Comparison of ENCODE assay signal across 20 mouse cellular contexts in genomic region chr2:66063291-66063690, GRCm38 (mm10).
DNase-seq lines count a peak whose midpoint lies in the region; ATAC-seq and TF ChIP-seq lines count a peak whose summit lies in the region.
"Had no signal": no experiment of that assay in that cellular context is flagged by ENCODE, and none has a peak within 500 bp of the region (broad histone marks: within the 10 kb centered on the region; RNA-seq: fewer than 3 reads in every experiment).

No protein-coding gene starts in this region.

- H3K9me3 ChIP-seq in embryonic facial prominence, embryonic 14.5 days (ENCODE audit: control insufficient read depth, low read length) = no peaks in the 10 kb centered on the region
- no peaks in the 10 kb centered on the region for H3K9me3 ChIP-seq in embryonic facial prominence, embryonic 10.5 days
- no peaks in the 10 kb centered on the region for H3K9me3 ChIP-seq in midbrain, embryonic 15.5 days
- H3K9me3 ChIP-seq: forebrain, embryonic 10.5 days; heart, embryonic 12.5 days; hindbrain, embryonic 10.5 days; intestine, embryonic 15.5 days had no signal

- TF ChIP-seq CTCF in cortical plate, adult 2 months (IDR thresholded peaks at IDR 0.05; ENCODE audit: extremely low read depth, insufficient read depth, low read length) = no peak

- no peaks in the 10 kb centered on the region for H3K4me1 ChIP-seq in embryonic facial prominence, embryonic 14.5 days (ENCODE audit: control insufficient read depth, insufficient read depth, low read length)
- H3K4me1 ChIP-seq in embryonic facial prominence, embryonic 10.5 days = no peaks in the 10 kb centered on the region
- peaks cover 3% of the 10 kb centered on the region; the same call in 1 of the 2 replicates for H3K4me1 ChIP-seq in cortical plate, adult 2 months (ENCODE audit: control insufficient read depth, insufficient read depth, low read length)
- H3K4me1 ChIP-seq in midbrain, embryonic 15.5 days = no peaks in the 10 kb centered on the region
- H3K4me1 ChIP-seq: forebrain, embryonic 10.5 days; hindbrain, embryonic 10.5 days; intestine, embryonic 15.5 days had no signal

- TF ChIP-seq POLR2A in cortical plate, adult 2 months (IDR thresholded peaks at IDR 0.05; ENCODE audit: extremely low read depth, insufficient read depth, low read length) = no peak
- no peak for TF ChIP-seq POLR2A in myocyte (IDR thresholded peaks at IDR 0.05; ENCODE audit: insufficient read length, low read depth)

- WGBS in embryonic facial prominence, embryonic 14.5 days = 70% methylated on average over 10 of the region's 10 CpGs
- WGBS in embryonic facial prominence, embryonic 10.5 days = 90% methylated on average over 10 of the region's 10 CpGs
- 91% methylated on average over 10 of the region's 10 CpGs for WGBS in midbrain, embryonic 15.5 days

- H3K27ac ChIP-seq in embryonic facial prominence, embryonic 14.5 days (replicated peaks; ENCODE audit: low read depth, low read length) = no peak overlapping the region
- H3K27ac ChIP-seq in embryonic facial prominence, embryonic 10.5 days (replicated peaks) = no peak overlapping the region
- H3K27ac ChIP-seq in cortical plate, adult 2 months (ENCODE audit: insufficient read depth, low read length) = peak overlapping the region; percentile 77
- H3K27ac ChIP-seq in midbrain, embryonic 15.5 days = no peak overlapping the region
- H3K27ac ChIP-seq: forebrain, embryonic 10.5 days; heart, adult 2 months; hindbrain, embryonic 10.5 days; hindbrain, embryonic 14.5 days; intestine, embryonic 15.5 days had no signal

- no peak overlapping the region for H3K9ac ChIP-seq in embryonic facial prominence, embryonic 14.5 days (ENCODE audit: low read depth, low read length)
- H3K9ac ChIP-seq in midbrain, embryonic 15.5 days = no peak overlapping the region
- H3K9ac ChIP-seq: heart, embryonic 12.5 days; hindbrain, embryonic 14.5 days; intestine, embryonic 15.5 days had no signal

- no peak overlapping the region for H3K4me2 ChIP-seq in embryonic facial prominence, embryonic 14.5 days (ENCODE audit: low read depth, low read length)
- H3K4me2 ChIP-seq in myocyte (ENCODE audit: low read depth) = peak overlapping the region; percentile 21
- no peak overlapping the region for H3K4me2 ChIP-seq in midbrain, embryonic 15.5 days
- H3K4me2 ChIP-seq: heart, embryonic 12.5 days; hindbrain, embryonic 14.5 days; intestine, embryonic 15.5 days had no signal

- ATAC-seq in embryonic facial prominence, embryonic 14.5 days (ENCODE audit: low read depth) = peak; percentile 33; the same call in 1 of the 2 replicates
- no peak for ATAC-seq in midbrain, embryonic 15.5 days (replicated peaks)
- ATAC-seq: forebrain, embryonic 14.5 days; intestine, embryonic 15.5 days had no signal

- H3ac ChIP-seq in myocyte (ENCODE audit: control insufficient read depth, insufficient read length) = no peak overlapping the region

- peak; percentile 30 for DNase-seq in embryonic facial prominence, embryonic 14.5 days (ENCODE audit: low spot score)
- DNase-seq in embryonic facial prominence, embryonic 10.5 days (ENCODE audit: low spot score) = no peak
- DNase-seq in 3134 (ENCODE audit: extremely low read depth, insufficient read length, low spot score) = peak; percentile 4
- no peak for DNase-seq in retina, embryonic 14.5 days (ENCODE audit: low spot score)
- DNase-seq: adrenal gland, postnatal 14 days; cerebellum, adult 18-20 months; cerebellum, adult 9-11 months; cerebellum, postnatal 36 days; gastrocnemius, postnatal 10 days; heart, adult 2 months; kidney, adult 18-20 months had no signal

- H3K79me2 ChIP-seq in myocyte (ENCODE audit: control insufficient read depth, insufficient read depth) = no peaks in the 10 kb centered on the region

- no peak overlapping the region for H3K4me3 ChIP-seq in embryonic facial prominence, embryonic 14.5 days (ENCODE audit: low read depth, low read length)
- H3K4me3 ChIP-seq in embryonic facial prominence, embryonic 10.5 days = no peak overlapping the region
- H3K4me3 ChIP-seq in cortical plate, adult 2 months (ENCODE audit: insufficient read depth, low read length) = no peak overlapping the region
- H3K4me3 ChIP-seq in myocyte = no peak overlapping the region
- H3K4me3 ChIP-seq in midbrain, embryonic 15.5 days = no peak overlapping the region
- H3K4me3 ChIP-seq: forebrain, embryonic 10.5 days; heart, adult 2 months; heart, embryonic 12.5 days; hindbrain, embryonic 10.5 days; intestine, embryonic 15.5 days had no signal

- H3K36me3 ChIP-seq in embryonic facial prominence, embryonic 14.5 days (ENCODE audit: control insufficient read depth, insufficient read depth, low read length) = no peaks in the 10 kb centered on the region
- H3K36me3 ChIP-seq in embryonic facial prominence, embryonic 10.5 days (replicated peaks) = no peaks in the 10 kb centered on the region
- no peaks in the 10 kb centered on the region for H3K36me3 ChIP-seq in myocyte (ENCODE audit: control insufficient read depth, insufficient read depth)
- no peaks in the 10 kb centered on the region for H3K36me3 ChIP-seq in midbrain, embryonic 15.5 days (replicated peaks)
- H3K36me3 ChIP-seq: forebrain, embryonic 10.5 days; heart, embryonic 12.5 days; hindbrain, embryonic 10.5 days; intestine, embryonic 15.5 days had no signal

- H3K27me3 ChIP-seq in embryonic facial prominence, embryonic 14.5 days (replicated peaks; ENCODE audit: control insufficient read depth, insufficient read depth, low read length) = peaks cover 3% of the 10 kb centered on the region; the same call in 1 of the 2 replicates
- no peaks in the 10 kb centered on the region for H3K27me3 ChIP-seq in embryonic facial prominence, embryonic 10.5 days (replicated peaks; ENCODE audit: low read depth, poor library complexity, severe bottlenecking)
- H3K27me3 ChIP-seq in myocyte (ENCODE audit: control insufficient read depth, insufficient read depth, insufficient read length) = no peaks in the 10 kb centered on the region
- no peaks in the 10 kb centered on the region for H3K27me3 ChIP-seq in midbrain, embryonic 15.5 days (replicated peaks)
- H3K27me3 ChIP-seq: heart, embryonic 12.5 days; intestine, embryonic 15.5 days had no signal

TF ChIP-seq in myocyte, 11 proteins besides CTCF, POLR2A, EP300 and RAD21:
- TF ChIP-seq MYOD1 (IDR thresholded peaks at IDR 0.05; ENCODE audit: control insufficient read depth in 1 of 3, insufficient read length in 2 of 3, low read depth in 2 of 3) (no peak), CEBPB (IDR thresholded peaks at IDR 0.05; ENCODE audit: insufficient read depth, poor library complexity, severe bottlenecking) (no peak), USF1 (IDR thresholded peaks at IDR 0.05; ENCODE audit: low read depth) (no peak), MAX (IDR thresholded peaks at IDR 0.05; ENCODE audit: low read depth) (no peak), SRF (IDR thresholded peaks at IDR 0.05; ENCODE audit: control insufficient read depth, insufficient read length, low read depth) (no peak), REST (IDR thresholded peaks at IDR 0.05; ENCODE audit: insufficient read depth, insufficient read length) (no peak)
TF ChIP-seq in myocyte: peak in this region for 0.

Comparison
In these comparisons a context has a peak if more than half of its experiments do, and no peak if none do; other contexts are left out.
1. DNase-seq: peak in embryonic facial prominence, embryonic 14.5 days (single experiment) and 3134 (single experiment); none in embryonic facial prominence, embryonic 10.5 days (single experiment) and retina, embryonic 14.5 days (single experiment).